Mouse (Mus musculus) B cell, adult 2 months (primary cell): ENCODE measurements around the gene Pter.

Experiments
- DNase-seq, 2 experiments: peaks; one replicate each; pipeline ENCODE4 v3.0.0; 2022

The Pter gene

GRCm38 (mm10) chr2:12923804-12924591 is at the start of gene Pter:
TSS of gene Pter (plus strand) at chr2:12924041.
- DNase-seq, result peak; percentile 67 to 70

GRCm38 (mm10) chr2:12874232-12874631 is 49.6 kb upstream of the Pter start:
- no peak for DNase-seq

- DNase-seq, result no peak
Observed at GRCm38 (mm10) chr2:12879492-12879891, 44.3 kb upstream of the Pter start.

- no peak for DNase-seq
Observed at GRCm38 (mm10) chr2:12881009-12881408, 42.8 kb upstream of the Pter start.

GRCm38 (mm10) chr2:12883276-12883914 is 40.4 kb upstream of the Pter start:
- no peak for DNase-seq

- DNase-seq, result no peak
Observed at GRCm38 (mm10) chr2:12887015-12887414, 36.8 kb upstream of the Pter start.

- DNase-seq, result no peak
Observed at GRCm38 (mm10) chr2:12905786-12906185, 18.1 kb upstream of the Pter start.

GRCm38 (mm10) chr2:12925643-12926042 is 1.8 kb downstream of the Pter start:
- DNase-seq, result no peak

GRCm38 (mm10) chr2:12930338-12930737 is 6.5 kb downstream of the Pter start:
- no peak for DNase-seq

- no peak for DNase-seq
Observed at GRCm38 (mm10) chr2:12933905-12934304, 10.1 kb downstream of the Pter start.

- no peak for DNase-seq
Observed at GRCm38 (mm10) chr2:12935286-12935685, 11.4 kb downstream of the Pter start.

- DNase-seq, result no peak
Observed at GRCm38 (mm10) chr2:12937461-12938217, 13.8 kb downstream of the Pter start.

- DNase-seq, result no peak
Observed at GRCm38 (mm10) chr2:12938641-12939040, 14.8 kb downstream of the Pter start.

- no peak for DNase-seq
Observed at GRCm38 (mm10) chr2:12956703-12957424, 33.0 kb downstream of the Pter start.

- no peak for DNase-seq
Observed at GRCm38 (mm10) chr2:12970049-12970724, 46.3 kb downstream of the Pter start.

- DNase-seq, result no peak
Observed at GRCm38 (mm10) chr2:12973752-12974151, 49.9 kb downstream of the Pter start.

GRCm38 (mm10) chr2:12977367-12977766 is 53.5 kb downstream of the Pter start:
- DNase-seq, result no peak

GRCm38 (mm10) chr2:12978771-12979170 is 54.9 kb downstream of the Pter start:
- no peak for DNase-seq

- no peak for DNase-seq
Observed at GRCm38 (mm10) chr2:12984901-12985732, 61.3 kb downstream of the Pter start.

- DNase-seq, result no peak
Observed at GRCm38 (mm10) chr2:13000026-13000425, 76.2 kb downstream of the Pter start.

GRCm38 (mm10) chr2:13008433-13008832 is 84.6 kb downstream of the Pter start:
- DNase-seq, result no peak
